Mouse (Mus musculus) liver, postnatal 0 days (tissue): ENCODE measurements at regions not wholly inside any gene's neighbourhood (a gene's known extent, or its start where the extent isn't known, plus 50 kb on each side); places are given as distances from the start of the nearest gene placed in this dataset.

ENCODE experiments used
- CTCF ChIP-seq: sonication (generic); IDR thresholded peaks from 2 replicates; pipeline ENCODE4 v1.5.1; 2016; ENCODE audit warnings: antibody characterized with exemption, low read depth
- EP300 ChIP-seq: IDR thresholded peaks from 2 replicates; pipeline ENCODE4 v1.6.1; 2016; ENCODE audit warnings: antibody characterized with exemption, low read depth, mild to moderate bottlenecking

DNA sequence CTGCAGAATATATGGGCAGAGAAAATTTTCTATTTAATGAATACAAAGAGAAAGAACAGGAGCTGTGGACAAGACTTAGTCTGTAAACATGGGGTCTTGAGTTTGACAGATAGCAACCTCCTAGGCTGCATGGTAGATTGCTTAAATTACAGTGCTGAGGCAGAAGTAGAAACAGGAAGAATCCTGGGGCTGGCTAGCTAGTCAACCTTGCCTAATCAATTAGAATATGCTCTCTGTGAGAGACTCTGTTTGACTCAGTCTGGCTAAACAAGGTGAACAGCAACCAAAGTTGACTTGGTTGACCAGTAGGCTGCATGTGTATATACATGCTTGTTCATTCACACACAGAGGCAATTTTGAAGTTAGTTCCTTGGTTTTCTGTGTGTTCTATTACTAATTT, 390.9 kb downstream of the Pdha2 start:
- TF ChIP-seq EP300 (no peak), CTCF (no peak)
